Mouse (Mus musculus) heart, postnatal 0 days (tissue): Measurements from ENCODE around the gene Pimreg. TPM values are rescaled to one million over a fixed set of nuclear protein-coding genes. Genes with fewer than 3 reads are reported as not detected.

ENCODE experiments used
- ATAC-seq: fragments of 200-750 bp; cut with Nextera tagmentation; 2 replicates; pipeline ENCODE4 v1.8.0; 2017; ENCODE audit warnings: low read depth, moderate number of reproducible peaks, moderate library complexity; ENCODE audit not compliant: insufficient read depth
- DNase-seq: peaks from one replicate; pipeline ENCODE4 v3.0.0-alpha.2; 2016; ENCODE audit warnings: low spot score
- H3K27ac ChIP-seq: fragments of 300-500 bp; sonication (generic); 2 replicates; pipeline ENCODE4 v1.5.1; 2014; ENCODE audit warnings: low read depth, mild to moderate bottlenecking
- H3K27me3 ChIP-seq: fragments of 300-500 bp; sonication (generic); 2 replicates; pipeline ENCODE4 v1.6.1; 2014; ENCODE audit warnings: low read length, mixed read lengths; ENCODE audit not compliant: control insufficient read depth, insufficient read depth
- H3K36me3 ChIP-seq: fragments of 300-500 bp; sonication (generic); replicated peaks from 2 replicates; pipeline ENCODE4 v1.6.1; 2014; ENCODE audit warnings: low read length, mixed read lengths; ENCODE audit not compliant: control insufficient read depth, insufficient read depth
- H3K4me1 ChIP-seq: fragments of 300-500 bp; sonication (generic); 2 replicates; pipeline ENCODE4 v1.6.1; 2014; ENCODE audit warnings: antibody characterized with exemption; ENCODE audit not compliant: control insufficient read depth, insufficient read depth
- H3K4me2 ChIP-seq: fragments of 300-500 bp; sonication (generic); 2 replicates; pipeline ENCODE4 v1.6.1; 2014; ENCODE audit warnings: low read depth, mild to moderate bottlenecking, low read length, moderate library complexity
- H3K4me3 ChIP-seq: fragments of 300-500 bp; sonication (generic); 2 replicates; pipeline ENCODE4 v1.5.1; 2014; ENCODE audit warnings: low read depth, low read length
- H3K9ac ChIP-seq: fragments of 300-500 bp; sonication (generic); replicated peaks from 2 replicates; pipeline ENCODE4 v1.6.1; 2014; ENCODE audit warnings: low read depth, low read length, mixed read lengths
- H3K9me3 ChIP-seq: fragments of 300-500 bp; sonication (generic); replicated peaks from 2 replicates; pipeline ENCODE4 v1.6.1; 2016; ENCODE audit warnings: low read length; ENCODE audit not compliant: control insufficient read depth
- CTCF ChIP-seq: IDR thresholded peaks from 2 replicates; pipeline ENCODE4 v1.5.1; 2016; ENCODE audit warnings: antibody characterized with exemption, control low read depth, low read depth
- EP300 ChIP-seq: IDR thresholded peaks from 2 replicates; pipeline ENCODE4 v1.6.1; 2016; ENCODE audit warnings: antibody characterized with exemption, low read depth
- WGBS: fragments of 180-500 bp; shearing (Covaris S2); extraction: QIAGEN DNeasy Blood & Tissue Kit; methylation state at CpG from one replicate; pipeline ENCODE4 v1.1.7; 2014; 5-methylcytosine and 5-hydroxymethylcytosine counted together
- polyA plus RNA-seq: library from polyadenylated mRNA; unstranded; fragments of >200 nt; fragmentation: Nextera tagmentation; extraction: Ambion mirVana; gene quantifications from 2 replicates; pipeline ENCODE4 v1.2.1, GENCODE M21; 2015
- total RNA-seq: library from RNA; depleted of rRNA; stranded (reverse); fragments of >200 nt; gene quantifications from 2 replicates; pipeline ENCODE4 v1.2.3, GENCODE M21; 2014; ENCODE audit warnings: low replicate concordance

The Pimreg gene
- total and polyA plus RNA-seq, 2 experiments from 2014 or later = 24.6 to 30.2 TPM

GRCm38 (mm10) chr11:72011955-72012354 is 29.9 kb upstream of the Pimreg start:
- H3K4me2 ChIP-seq = no peak overlapping the region
- H3K9ac ChIP-seq = no peak overlapping the region
- H3K27ac ChIP-seq = no peak overlapping the region
- H3K27me3 ChIP-seq = no peaks in the 10 kb centered on the region
- TF ChIP-seq EP300 (no peak), CTCF (no peak)
- ATAC-seq (no peak), DNase-seq (no peak)
- no peaks in the 10 kb centered on the region for H3K4me1 ChIP-seq
- H3K36me3 ChIP-seq = no peaks in the 10 kb centered on the region
- no peaks in the 10 kb centered on the region for H3K9me3 ChIP-seq
- H3K4me3 ChIP-seq = no peak overlapping the region
- 70% methylated on average over 1 of the region's 1 CpGs for WGBS

- Histone ChIP-seq H3K27ac (no peak overlapping the region), H3K9ac (no peak overlapping the region), H3K36me3 (no peaks in the 10 kb centered on the region), H3K4me3 (no peak overlapping the region), H3K27me3 (no peaks in the 10 kb centered on the region), H3K4me1 (no peaks in the 10 kb centered on the region), H3K9me3 (no peaks in the 10 kb centered on the region), H3K4me2 (no peak overlapping the region)
- DNase-seq = no peak
- 66% methylated on average over 4 of the region's 4 CpGs for WGBS
- TF ChIP-seq CTCF = no peak
- no peak for TF ChIP-seq EP300
- ATAC-seq = no peak
These were observed 27.2 kb upstream of the Pimreg start for GRCm38 (mm10) chr11:72014674-72015073.

GRCm38 (mm10) chr11:72016518-72017252 is 25.1 kb upstream of the Pimreg start:
- WGBS = 74% methylated on average over 13 of the region's 13 CpGs
- H3K27ac ChIP-seq = no peak overlapping the region

GRCm38 (mm10) chr11:72017253-72017601 is 24.6 kb upstream of the Pimreg start:
- no peaks in the 10 kb centered on the region for H3K27me3 ChIP-seq
- whole genome bisulfite sequencing = 76% methylated on average over 9 of the region's 9 CpGs
- TF ChIP-seq CTCF (no peak), EP300 (no peak)
- H3K4me1 ChIP-seq = no peaks in the 10 kb centered on the region
- no peak for ATAC-seq
- no peaks in the 10 kb centered on the region for H3K9me3 ChIP-seq
- H3K9ac ChIP-seq = no peak overlapping the region
- no peak for DNase-seq
- H3K4me3 ChIP-seq = no peak overlapping the region
- no peak overlapping the region for H3K4me2 ChIP-seq
- no peak overlapping the region for H3K27ac ChIP-seq
- no peaks in the 10 kb centered on the region for H3K36me3 ChIP-seq

More at GRCm38 (mm10) chr11:72016518-72017252, 25.1 kb upstream of the Pimreg start:
- DNase-seq (no peak), ATAC-seq (no peak)
- H3K9me3 ChIP-seq = no peaks in the 10 kb centered on the region
- no peak overlapping the region for H3K4me3 ChIP-seq
- H3K9ac ChIP-seq = no peak overlapping the region
- H3K4me1 ChIP-seq = no peaks in the 10 kb centered on the region
- H3K36me3 ChIP-seq = no peaks in the 10 kb centered on the region
- no peaks in the 10 kb centered on the region for H3K27me3 ChIP-seq
- H3K4me2 ChIP-seq = no peak overlapping the region
- TF ChIP-seq CTCF (no peak), EP300 (no peak)

- Histone ChIP-seq H3K4me1 (no peaks in the 10 kb centered on the region), H3K4me3 (no peak overlapping the region), H3K9ac (no peak overlapping the region), H3K9me3 (no peaks in the 10 kb centered on the region), H3K36me3 (no peaks in the 10 kb centered on the region), H3K27me3 (no peaks in the 10 kb centered on the region), H3K27ac (no peak overlapping the region), H3K4me2 (no peak overlapping the region)
- TF ChIP-seq EP300 (no peak), CTCF (no peak)
- ATAC-seq (no peak), DNase-seq (no peak)
- 32% methylated on average over 4 of the region's 4 CpGs for WGBS
These were observed 20.8 kb upstream of the Pimreg start for GRCm38 (mm10) chr11:72021015-72021414.

- H3K4me3 ChIP-seq = no peak overlapping the region
- TF ChIP-seq CTCF = no peak
- TF ChIP-seq EP300 = no peak
- WGBS = 71% methylated on average over 6 of the region's 6 CpGs
- no peak overlapping the region for H3K9ac ChIP-seq
- no peak for ATAC-seq
- H3K36me3 ChIP-seq = no peaks in the 10 kb centered on the region
- H3K9me3 ChIP-seq = no peaks in the 10 kb centered on the region
- no peak for DNase-seq
- 0 out of 2 replicates have a peak, but pooled peaks cover 5% of the 10 kb centered on the region for H3K27me3 ChIP-seq
- H3K4me1 ChIP-seq = no peaks in the 10 kb centered on the region
- H3K27ac ChIP-seq = no peak overlapping the region
- H3K4me2 ChIP-seq = no peak overlapping the region
These were observed 19.0 kb upstream of the Pimreg start for GRCm38 (mm10) chr11:72022827-72023226.
